Mouse (Mus musculus) left cerebral cortex, postnatal 36 days (tissue): ENCODE measurements around the gene Clpp. TPM values are rescaled to one million over a fixed set of nuclear protein-coding genes. Genes with fewer than 3 reads are reported as not detected.

Experiments used
- DNase-seq, 2 experiments: peaks; one replicate each; pipeline ENCODE4 v3.0.0; 2021 to 2022; ENCODE audit warnings: low spot score in 2 of 2, mixed read lengths in 1 of 2
- intact Hi-C: fragments of 180-260 bp; cut with DNase I; formaldehyde crosslinking; loops from one replicate; pipeline ENCODE4 v1.15.1; 2025
- total RNA-seq, 2 experiments: library from RNA; stranded (reverse); gene quantifications; 2 replicates each; pipeline ENCODE4 v1.2.3; 2021

The Clpp gene
- total RNA-seq, 2 experiments from 2014 or later: 66.6 to 68.3 TPM

- intact Hi-C loops: no loop called here
- DNase-seq: no peak
These were observed 22.2 kb downstream of the Clpp start for GRCm38 (mm10) chr17:57012245-57012795.

- intact Hi-C loops: no loop called here
- DNase-seq: no peak
These were observed 29.6 kb downstream of the Clpp start for GRCm38 (mm10) chr17:57019693-57020092.

- no peak for DNase-seq
- intact Hi-C loops: no loop called here
These were observed 30.9 kb downstream of the Clpp start for GRCm38 (mm10) chr17:57020960-57021359.

GRCm38 (mm10) chr17:57027471-57027870, 37.4 kb downstream of the Clpp start:
- intact Hi-C loops: no loop called here
- no peak for DNase-seq

GRCm38 (mm10) chr17:57029691-57030090, 39.6 kb downstream of the Clpp start:
- no peak for DNase-seq
- intact Hi-C loops: no loop called here

- intact Hi-C loops: no loop called here
- peak in 1 of 2 experiments; percentile 43 for DNase-seq
These were observed 41.0 kb downstream of the Clpp start, which contains the start of gene Khsrp for GRCm38 (mm10) chr17:57030931-57031660. TSS of gene Khsrp (minus strand) at chr17:57031522.

- DNase-seq: peak; percentile 99 to 100
- intact Hi-C loops: no loop called here
These were observed 41.7 kb downstream of the Clpp start for GRCm38 (mm10) chr17:57031661-57032420.

- intact Hi-C loops: no loop called here
These were observed 42.7 kb downstream of the Clpp start for GRCm38 (mm10) chr17:57032854-57033253.

GRCm38 (mm10) chr17:57038978-57039377, 48.9 kb downstream of the Clpp start:
- intact Hi-C loops: no loop called here
- no peak for DNase-seq

More at GRCm38 (mm10) chr17:57032854-57033253, 42.7 kb downstream of the Clpp start:
- no peak for DNase-seq

- DNase-seq: no peak
- intact Hi-C loops: no loop called here
These were observed 51.4 kb downstream of the Clpp start, which contains the start of gene Slc25a41 for GRCm38 (mm10) chr17:57041554-57041953. TSS of gene Slc25a41 (minus strand) at chr17:57041654.

Other genes with a start within 250 kb of the Clpp start
- gene Nrtn, start 232.8 kb upstream of the Clpp start, total RNA-seq: 1 to 10 TPM; 5.9 to 7.3 TPM
- gene Dus3l, start 225.5 kb upstream of the Clpp start, total RNA-seq: 10 to 100 TPM; 57.6 to 75.6 TPM
- gene Prr22, start 220.1 kb upstream of the Clpp start, total RNA-seq: 1 to 10 TPM; 1.2 to 1.3 TPM
- 1 to 10 TPM; 2.7 to 2.9 TPM for gene Rfx2, start 159.3 kb upstream of the Clpp start, total RNA-seq
- not detected for gene Acsbg2, start 115.9 kb upstream of the Clpp start, total RNA-seq
- under 1 TPM in 1 of 2 experiments, not detected in 1; 0.14 TPM for gene 1700061G19Rik, start 114.8 kb upstream of the Clpp start, total RNA-seq
- 10 to 100 TPM; 69.3 to 82.4 TPM for gene Mllt1, start 54.9 kb upstream of the Clpp start, total RNA-seq
- not detected for gene Acer1, start 8.2 kb upstream of the Clpp start, total RNA-seq
- 10 to 100 TPM; 20.5 to 26.2 TPM for gene Alkbh7, start 7.0 kb downstream of the Clpp start, total RNA-seq
- not detected for gene Pspn, start 9.7 kb downstream of the Clpp start, total RNA-seq
- gene Gtf2f1, start 21.0 kb downstream of the Clpp start, total RNA-seq: 10 to 100 TPM; 63.4 to 65.3 TPM
- gene Gm17949, start 21.2 kb downstream of the Clpp start, total RNA-seq: under 1 TPM; 0.27 to 0.34 TPM
- 100 to 1,000 TPM; 106 to 112 TPM for gene Khsrp, start 41.2 kb downstream of the Clpp start, total RNA-seq
- not detected for gene Slc25a41, start 51.3 kb downstream of the Clpp start, total RNA-seq
- gene Crb3, start 68.8 kb downstream of the Clpp start, total RNA-seq: 1 to 10 TPM in 1 of 2 experiments, under 1 TPM in 1; 0.32 to 1.3 TPM
- 100 to 1,000 TPM; 347 to 354 TPM for gene Slc25a23, start 69.6 kb downstream of the Clpp start, total RNA-seq
- 1 to 10 TPM; 1.7 to 2.5 TPM for gene Dennd1c, start 88.2 kb downstream of the Clpp start, total RNA-seq
- gene Tubb4a, start 97.5 kb downstream of the Clpp start, total RNA-seq: 100 to 1,000 TPM; 620 to 748 TPM
- gene Tnfsf9, start 115.0 kb downstream of the Clpp start, total RNA-seq: under 1 TPM; 0.25 to 0.41 TPM
- gene Cd70, start 159.5 kb downstream of the Clpp start, total RNA-seq: under 1 TPM in 1 of 2 experiments, not detected in 1; 0.52 TPM
- gene Tnfsf14, start 203.9 kb downstream of the Clpp start, total RNA-seq: not detected
- under 1 TPM; 0.59 to 0.74 TPM for gene C3, start 237.8 kb downstream of the Clpp start, total RNA-seq